Mouse (Mus musculus) natural killer cell, adult 2 months (primary cell): ENCODE measurements around the gene Kif13a.

Source experiments
- DNase-seq, 2 experiments: peaks; one replicate each; pipeline ENCODE4 v3.0.0; 2022; ENCODE audit warnings: low spot score in 2 of 2

Kif13a gene

DNA sequence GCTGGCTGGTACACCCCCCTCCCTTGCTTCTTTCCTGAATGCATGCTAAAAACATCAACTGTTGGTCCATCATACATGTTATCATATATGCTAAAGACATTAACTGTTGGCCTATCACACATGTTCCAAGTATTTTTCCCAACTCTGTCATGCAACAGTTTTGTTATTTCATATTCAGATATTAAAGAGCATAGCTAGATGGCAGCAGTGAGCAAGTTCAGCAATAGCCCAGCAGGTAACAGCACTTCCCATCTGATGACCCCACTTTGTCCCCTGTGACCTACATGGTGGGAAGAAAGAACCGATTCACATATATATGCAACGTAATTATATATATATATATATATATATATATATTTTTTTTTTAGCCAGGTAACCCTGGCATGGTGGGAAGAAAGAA is 91.1 kb downstream of the Kif13a start:
- peak in 1 of 2 experiments; percentile 20 for DNase-seq

DNA sequence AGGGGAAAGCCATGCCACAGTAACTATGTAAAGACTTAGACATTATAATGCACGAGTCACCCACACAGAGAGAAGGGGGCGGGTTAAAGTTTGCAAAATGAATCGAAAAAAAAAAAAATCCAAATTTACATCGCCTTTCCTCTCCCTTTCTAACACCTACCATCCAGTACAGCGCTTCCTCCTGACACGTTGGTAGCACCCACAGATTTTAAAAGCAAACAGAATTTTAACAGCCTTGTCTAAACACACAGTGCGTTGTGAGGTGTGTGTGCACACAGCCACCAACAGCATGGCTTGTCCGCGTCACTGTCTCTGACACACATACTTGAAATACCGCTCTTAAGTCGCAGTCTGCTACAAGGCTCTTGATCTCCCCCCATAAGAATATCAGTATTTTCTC is 94.3 kb downstream of the Kif13a start:
- DNase-seq: no peak

DNA sequence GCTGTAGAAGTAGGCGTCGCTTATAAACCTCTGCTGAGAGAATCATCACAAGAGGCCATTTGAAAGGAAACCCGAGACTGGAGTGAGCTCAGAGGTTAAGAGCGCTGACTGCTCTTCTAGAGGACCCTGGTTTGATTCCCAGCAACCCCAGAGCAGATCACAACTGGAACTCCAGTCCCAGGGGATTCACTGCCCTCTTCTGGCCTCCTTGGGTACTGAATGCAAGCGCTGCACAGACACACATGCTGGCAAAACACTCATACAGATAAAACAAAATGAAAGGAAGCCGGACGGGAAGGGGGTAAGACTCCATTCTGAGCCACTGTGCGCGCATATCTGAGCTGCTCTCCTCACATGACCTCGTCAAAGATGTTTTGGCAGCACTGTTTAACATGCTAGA is 94.9 kb downstream of the Kif13a start:
- no peak for DNase-seq

DNA sequence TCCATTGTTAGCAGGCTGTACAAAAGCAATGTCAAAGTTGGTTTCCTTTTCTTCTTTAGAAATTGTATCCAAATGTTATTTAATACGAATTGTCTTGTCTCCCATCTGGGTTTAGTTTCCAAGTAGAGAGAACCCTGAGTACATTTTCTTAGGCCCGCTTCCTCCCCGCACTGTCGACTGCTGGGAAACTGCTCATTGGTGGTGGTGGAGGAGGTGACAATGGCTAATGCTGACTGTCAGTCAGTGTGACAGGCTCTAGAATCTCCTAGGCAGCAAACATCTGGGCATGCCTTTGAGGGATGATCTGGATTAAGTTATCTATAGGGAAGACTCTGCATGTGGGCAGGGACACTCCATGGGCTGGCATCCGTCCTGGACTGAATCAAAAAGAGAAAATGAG is 96.1 kb downstream of the Kif13a start:
- no peak for DNase-seq

DNA sequence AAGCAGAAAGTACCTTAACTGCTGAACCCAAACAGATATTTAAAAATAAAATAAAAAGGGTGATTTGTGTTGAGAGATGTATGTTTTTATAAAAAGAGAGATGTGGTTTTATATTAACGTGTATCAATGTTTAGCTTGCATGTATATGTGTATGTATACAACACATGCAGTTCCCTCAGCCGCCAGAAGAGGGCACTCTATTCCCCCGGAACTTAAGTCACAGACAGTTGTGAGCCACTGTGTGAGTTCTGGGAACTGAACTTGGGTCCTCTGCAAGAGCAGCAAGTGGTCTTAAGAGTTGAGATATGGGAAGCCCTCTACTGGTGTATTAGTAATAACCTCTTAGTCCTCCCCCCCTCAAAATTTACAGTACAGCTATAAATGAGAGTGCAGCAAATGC is 96.7 kb downstream of the Kif13a start:
- peak; percentile 4 to 9 for DNase-seq

DNA sequence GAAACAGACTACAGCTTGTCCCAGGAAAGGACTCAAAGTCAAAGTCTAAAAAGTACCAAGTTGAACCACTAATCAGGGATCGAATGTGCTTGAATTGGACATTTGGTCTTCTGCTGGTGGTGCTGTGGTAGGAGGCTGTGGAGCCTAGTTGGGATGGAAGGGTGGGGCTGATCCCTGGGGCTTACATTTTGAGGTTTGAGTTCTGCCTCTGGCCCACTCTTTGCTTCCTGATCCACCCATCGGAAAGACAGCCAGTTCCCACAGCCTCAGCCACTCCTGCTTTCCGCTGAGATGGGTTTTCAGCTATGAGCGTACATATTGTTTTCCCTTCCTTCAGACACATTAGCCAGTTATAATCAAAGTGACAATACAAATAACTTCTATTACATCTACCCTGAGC is 106.4 kb downstream of the Kif13a start:
- no peak for DNase-seq

DNA sequence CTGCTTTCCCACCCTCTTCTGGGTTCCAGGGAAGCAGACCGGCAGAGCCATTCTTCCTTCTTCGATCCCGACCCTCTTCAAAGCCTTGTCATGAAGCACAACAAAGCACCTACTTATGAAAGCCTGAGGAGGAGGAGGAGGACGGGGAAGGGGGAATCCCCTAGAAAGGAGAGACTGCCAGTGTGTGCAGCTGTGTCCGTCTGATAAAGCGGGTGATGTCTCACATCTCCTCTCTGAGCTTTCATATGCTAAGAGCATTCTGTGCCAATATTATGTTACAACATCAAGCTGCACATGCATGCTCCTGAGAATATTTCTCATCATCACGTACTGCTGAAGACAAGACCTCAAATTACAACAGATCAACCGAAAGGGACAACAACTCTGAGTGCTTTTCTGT is 107.5 kb downstream of the Kif13a start:
- no peak for DNase-seq

DNA sequence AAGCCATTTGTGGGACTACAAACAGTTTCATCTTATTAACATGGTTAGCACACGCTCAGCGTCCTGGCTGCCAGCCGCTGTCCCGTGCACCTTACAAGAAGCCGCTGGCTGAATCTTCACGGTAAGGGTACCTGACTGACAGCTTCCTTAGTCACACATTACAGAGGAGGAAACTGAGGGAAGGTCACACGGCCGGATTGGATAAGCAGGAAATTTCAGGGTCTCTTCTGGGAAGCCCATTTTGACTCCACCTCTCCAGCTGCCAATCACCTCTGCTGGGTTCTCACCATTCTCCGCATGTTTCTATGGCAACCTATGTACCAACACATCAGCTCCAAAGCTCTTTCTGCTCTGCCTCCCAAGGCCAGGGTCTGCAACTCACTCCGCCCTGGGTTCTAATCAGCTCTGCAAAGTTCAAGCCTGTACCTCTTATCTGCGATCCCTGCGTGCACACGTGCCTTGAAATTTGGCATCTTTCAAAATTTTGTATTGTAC is 109.9 kb downstream of the Kif13a start:
- no peak for DNase-seq

DNA sequence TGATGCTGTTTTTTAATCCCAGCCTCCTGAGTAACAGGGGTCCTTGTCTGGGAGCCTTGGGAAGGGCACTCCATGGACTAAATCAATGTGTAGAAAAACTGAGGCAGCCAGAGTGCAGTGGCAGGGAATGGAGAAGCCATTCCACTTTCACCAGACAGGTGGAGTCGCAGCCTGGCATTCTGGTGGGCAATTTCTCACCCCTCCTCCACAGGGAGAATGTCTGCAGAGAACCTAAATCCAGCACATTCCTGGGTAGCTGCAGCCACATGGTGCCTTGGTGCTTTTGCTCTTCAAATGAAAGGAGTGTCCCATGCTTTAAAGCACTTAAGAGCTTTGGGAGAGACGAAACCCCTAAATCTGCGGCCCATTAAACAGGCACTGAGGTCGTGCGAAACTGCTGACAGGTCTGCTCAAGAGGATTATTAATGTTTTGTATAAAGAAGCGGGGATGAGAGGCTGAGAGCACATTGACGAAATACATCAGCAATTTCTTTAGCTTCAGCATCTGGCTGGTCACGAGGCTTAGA is 110.4 kb downstream of the Kif13a start:
- DNase-seq: no peak

DNA sequence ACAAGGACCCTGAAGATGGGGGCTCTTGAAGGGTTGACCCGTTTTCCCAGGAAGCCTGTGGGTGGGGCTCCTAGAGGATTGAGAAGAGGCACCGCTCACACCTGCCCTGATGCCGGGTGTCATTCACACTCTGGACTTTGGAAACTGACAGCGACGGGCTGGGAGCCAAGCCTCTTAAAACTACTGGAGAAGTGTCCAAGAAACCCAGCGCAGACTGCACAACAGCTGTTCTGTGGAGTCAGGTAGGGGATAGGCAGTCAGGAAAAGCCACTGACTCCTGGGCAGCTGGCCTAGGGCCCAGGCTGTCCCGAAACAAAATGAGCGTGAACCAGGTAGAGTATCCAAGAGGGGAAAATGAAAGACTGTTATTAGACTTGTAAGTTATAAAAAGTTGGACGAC is 111.3 kb downstream of the Kif13a start:
- no peak for DNase-seq

DNA sequence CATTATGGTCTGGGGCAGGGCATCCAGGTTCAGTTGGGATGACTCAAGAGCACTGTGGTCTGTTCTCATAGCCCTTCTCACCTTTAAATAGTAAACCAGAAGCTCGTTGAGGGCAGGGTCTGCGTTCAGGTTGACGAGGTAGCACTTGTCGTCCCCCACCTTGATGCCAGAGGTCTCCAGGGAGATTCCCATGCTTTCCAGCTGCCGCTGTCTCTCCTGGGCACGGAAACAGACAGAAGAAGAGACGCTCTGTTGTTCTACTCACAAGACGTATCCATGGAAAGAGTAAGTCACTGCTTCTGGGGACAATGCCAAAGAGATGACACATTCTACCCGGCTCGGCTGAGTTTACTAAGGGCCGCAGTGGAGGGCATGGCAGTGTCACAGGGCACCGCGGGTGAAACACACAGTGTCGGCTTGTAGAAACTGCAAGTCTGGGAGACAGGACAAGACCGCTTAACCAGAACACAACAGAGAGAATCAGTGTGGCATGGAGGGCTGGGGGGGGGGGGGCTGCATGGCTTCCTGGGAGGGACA is 117.0 kb downstream of the Kif13a start:
- DNase-seq: no peak

DNA sequence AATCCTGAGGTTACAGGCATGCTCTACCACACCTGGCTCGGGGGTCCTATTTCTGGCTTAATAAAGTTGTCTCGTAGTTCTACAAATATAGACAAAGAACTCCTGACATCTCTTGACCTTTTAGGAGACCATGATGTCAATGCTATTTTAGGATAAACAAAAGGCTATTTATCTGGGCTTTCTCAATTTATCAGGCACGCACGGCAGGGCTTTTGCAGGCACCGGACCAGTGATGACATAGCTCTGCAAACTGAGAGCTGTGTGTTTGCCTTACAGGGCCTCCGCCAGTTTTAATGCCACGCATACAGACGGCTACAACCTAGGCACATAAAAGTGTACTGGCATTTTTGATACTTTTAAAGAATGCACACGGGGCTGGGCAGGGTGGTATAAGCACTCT is 118.0 kb downstream of the Kif13a start:
- DNase-seq: no peak

DNA sequence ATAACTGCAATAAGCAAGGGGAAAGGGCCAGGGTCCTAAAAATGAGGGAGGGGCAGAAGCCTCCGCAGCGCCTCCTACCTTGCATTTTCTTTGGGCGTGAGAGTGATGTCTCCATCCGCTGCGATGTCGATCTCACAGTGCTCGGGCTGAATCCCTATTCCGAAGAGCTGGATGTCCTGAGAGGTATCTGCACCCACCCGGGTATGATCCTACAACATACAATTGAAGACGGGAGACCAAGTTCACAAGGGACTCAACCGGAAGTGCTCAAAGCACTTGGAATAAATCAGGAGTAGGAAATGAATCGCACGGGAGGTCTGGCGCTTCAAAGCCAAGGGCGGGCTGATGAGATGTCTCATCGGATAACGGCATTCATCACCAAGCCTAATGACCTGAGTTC is 119.1 kb downstream of the Kif13a start:
- DNase-seq: no peak

DNA sequence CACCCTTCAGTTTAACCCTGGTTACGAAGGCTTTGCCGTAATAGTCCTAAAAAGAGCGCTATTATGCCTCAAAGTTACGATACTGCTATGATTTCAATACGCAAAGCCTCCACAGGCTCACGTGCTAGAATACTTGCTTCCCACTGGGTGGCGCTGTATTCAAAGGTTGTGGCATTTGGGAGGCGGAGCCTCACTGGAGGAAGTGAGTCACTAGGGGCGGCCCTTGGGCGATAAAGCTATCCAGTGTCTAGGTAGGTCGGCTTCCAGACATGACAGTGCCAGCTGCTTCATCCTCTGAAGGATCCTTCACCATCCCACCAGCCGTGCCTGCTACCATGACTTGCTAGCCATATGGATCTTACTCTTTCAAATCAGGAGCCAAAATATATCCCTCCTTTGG is 119.6 kb downstream of the Kif13a start:
- peak; percentile 9 to 34 for DNase-seq

DNA sequence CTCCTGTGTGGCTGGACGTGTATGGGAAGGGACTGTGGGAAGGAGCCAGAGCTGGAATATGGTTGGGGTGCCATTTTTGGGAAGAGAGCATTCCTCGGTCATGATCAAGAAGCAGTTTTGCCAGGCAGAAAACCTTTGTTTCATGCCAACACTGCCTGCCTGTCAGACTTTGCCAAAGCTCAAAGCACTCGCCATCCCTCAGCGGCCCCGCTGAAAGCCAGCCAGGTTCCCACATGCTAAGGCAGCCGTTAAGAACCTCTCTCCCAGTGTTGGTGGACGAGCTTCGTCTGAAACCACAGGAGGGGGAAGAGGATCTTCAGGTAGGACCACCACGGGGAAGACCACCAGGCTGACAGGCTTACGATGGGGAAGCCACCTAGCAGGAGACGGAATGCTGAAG is 121.8 kb downstream of the Kif13a start:
- no peak for DNase-seq

DNA sequence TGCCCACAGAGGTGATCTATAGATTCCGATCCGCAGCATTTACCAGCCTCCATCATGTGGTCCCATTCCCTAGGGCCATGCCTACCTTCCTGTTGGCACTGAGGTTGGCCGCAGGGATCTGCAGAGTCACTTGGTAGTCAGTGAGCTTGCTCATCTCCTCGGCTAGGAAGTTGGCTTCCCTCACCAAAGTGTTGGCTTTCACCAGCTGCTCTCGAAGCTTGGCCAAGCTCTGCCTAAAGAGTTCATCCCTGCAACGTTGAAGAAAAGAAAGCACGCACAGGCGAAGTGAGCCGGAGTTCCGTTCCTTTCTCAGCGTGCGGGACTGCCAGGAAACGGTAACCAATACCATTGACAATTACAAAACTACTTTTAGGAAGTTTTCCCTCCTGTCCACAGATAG is 128.5 kb downstream of the Kif13a start:
- DNase-seq: no peak

DNA sequence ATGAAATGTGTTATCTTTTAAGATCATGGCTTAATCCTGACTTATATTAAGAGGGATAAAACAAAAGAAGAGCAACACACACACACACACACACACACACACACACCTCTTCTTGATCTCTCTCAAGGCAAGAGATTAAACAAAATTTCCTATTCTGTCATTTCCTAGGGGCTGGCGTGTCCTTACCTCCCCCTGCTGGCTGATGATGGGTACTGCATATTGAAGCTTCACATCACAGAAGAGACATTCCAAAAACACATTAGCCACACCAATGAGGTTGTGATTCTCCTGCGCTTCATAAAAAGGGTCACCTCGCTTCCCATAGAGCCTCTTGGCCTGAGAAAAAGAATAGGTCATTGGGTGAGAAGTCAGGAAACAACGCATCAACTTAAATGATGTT is 131.5 kb downstream of the Kif13a start:
- peak; percentile 56 to 67 for DNase-seq

DNA sequence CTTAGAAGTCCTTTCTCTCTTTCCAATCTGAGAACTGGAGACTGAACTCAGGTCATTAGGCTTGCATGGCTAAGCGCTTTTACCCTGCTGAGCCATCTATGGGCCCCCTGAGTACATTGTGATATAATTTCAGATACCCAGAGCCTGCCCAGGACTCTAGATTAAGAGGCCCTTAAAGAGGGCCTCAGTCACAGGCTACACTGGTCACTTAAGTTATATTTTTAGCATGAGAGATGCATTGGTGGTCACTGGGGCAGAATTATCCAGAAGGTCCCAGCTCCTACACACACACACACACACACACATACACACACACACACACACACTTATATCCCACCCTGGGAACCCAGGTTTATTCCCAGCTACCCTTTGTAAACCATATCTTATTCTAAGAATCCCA is 133.3 kb downstream of the Kif13a start:
- DNase-seq: no peak

DNA sequence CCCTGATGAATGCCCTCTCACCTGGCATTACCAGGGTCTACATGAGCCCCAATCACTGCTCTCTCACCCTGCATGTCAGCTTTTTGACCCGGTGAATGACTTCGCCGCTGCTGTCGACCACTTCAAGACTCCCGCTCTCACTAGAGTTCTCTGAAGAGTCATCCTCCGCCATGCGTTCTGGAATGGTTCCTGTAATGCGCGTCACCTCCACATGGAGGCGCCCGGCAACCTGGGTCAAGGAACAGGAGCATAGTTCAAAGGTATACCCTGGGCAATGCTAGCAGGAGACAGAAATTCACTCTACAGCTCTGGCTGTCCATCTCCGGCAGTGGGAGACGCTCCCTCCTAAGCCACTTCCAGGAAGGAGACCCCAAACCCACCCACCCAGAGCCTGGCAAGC is 135.8 kb downstream of the Kif13a start:
- DNase-seq: peak in 1 of 2 experiments; percentile 14

DNA sequence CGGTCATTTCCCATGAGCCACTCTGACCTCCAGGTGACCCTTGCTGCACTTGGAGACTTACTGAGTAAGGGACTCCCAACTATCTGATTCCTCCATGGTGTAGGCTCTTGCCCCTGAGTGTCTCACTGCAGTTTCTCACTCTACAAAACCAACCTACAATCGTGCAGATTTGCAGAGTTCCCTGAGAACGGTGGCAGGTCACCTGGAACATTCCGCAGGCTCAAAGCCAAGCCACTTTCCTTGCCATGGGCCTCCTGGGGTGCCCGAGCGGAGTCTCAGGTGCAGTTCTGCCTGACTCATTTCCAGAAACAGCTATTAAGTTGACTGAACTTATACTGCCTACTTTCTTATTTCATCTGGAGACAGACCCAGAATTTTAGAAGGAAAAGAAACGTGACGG is 141.2 kb downstream of the Kif13a start:
- DNase-seq: no peak

DNA sequence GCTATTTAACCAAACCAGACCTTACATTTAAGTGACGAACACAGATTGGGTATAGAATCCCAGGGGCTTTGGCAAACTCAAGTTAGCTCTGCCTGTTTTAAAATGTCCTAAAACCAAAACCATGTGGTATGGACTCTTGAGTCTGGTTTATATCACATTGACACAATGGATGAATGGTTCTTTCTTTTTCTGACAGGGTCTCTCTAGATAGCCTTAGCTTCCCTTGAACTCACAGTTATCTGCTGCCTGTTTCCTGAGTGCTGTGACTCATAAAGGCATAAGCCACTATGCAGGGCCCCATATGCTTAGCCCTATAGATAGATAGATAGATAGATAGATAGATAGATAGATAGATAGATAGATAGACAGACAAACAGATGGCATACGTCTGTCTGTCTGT is 142.8 kb downstream of the Kif13a start:
- no peak for DNase-seq

DNA sequence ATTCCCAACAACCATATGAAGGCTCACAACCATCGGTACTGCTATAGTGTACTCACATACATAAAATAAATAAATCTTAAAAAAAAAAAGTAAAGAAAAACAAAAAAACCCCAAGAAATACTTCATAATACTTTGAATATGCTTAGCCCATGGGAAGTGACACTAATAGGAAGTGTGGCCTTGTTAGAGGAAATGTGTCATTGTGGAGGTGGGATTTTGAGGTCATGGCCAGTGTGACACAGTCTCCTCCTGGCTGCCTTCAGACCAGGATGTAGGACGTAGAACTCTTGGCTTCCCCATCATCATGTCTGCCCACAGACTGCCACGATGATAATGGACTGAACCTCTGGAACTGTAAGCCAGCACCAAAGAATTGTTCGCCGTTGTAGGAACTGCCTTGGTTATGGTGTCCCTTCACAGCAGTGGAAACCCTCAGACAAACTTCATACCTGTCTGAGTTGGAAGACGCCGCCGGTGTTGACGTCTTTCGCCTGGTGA is 143.6 kb downstream of the Kif13a start:
- DNase-seq: no peak

DNA sequence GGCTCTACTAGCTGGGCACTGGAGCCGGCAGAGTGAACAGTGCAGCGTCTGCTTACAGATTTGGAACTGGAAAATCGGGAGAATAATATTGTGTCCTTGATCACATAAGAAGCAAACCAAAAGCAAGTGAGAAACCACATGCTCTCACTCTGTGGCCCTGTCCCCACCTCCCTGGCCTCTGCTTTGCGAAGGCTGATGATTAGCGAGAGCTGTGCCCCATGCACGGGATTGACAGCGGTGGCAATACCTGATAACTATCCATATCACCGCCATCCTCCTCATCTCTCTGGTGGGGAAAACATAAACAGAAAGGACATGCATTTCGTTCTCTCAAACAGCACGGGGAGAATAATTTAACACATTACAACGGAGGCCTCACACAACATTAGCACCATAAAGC is 149.3 kb downstream of the Kif13a start:
- peak in 1 of 2 experiments; percentile 13 for DNase-seq

DNA sequence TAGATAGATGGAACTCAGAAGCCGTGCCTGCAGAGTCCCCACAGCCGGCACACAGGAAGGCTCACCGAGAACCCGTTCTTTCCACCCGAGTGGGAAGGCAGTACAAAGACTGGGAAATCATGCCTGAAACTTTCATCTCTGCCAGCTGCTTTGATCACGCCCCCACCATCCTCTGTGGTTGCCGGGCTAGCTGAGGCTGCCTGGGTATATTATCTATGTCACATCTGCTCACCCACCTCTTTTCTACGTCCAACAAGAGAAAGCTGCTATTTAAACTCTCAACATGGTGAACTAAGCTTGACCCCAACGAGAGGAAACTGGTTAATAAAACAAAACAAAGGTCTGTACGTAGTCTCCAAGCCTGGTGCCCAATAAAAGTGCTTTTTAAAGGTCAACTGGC is 149.8 kb downstream of the Kif13a start:
- DNase-seq: peak; percentile 34
